Mouse (Mus musculus): ENCODE data around the gene Pmepa1.

DNA sequence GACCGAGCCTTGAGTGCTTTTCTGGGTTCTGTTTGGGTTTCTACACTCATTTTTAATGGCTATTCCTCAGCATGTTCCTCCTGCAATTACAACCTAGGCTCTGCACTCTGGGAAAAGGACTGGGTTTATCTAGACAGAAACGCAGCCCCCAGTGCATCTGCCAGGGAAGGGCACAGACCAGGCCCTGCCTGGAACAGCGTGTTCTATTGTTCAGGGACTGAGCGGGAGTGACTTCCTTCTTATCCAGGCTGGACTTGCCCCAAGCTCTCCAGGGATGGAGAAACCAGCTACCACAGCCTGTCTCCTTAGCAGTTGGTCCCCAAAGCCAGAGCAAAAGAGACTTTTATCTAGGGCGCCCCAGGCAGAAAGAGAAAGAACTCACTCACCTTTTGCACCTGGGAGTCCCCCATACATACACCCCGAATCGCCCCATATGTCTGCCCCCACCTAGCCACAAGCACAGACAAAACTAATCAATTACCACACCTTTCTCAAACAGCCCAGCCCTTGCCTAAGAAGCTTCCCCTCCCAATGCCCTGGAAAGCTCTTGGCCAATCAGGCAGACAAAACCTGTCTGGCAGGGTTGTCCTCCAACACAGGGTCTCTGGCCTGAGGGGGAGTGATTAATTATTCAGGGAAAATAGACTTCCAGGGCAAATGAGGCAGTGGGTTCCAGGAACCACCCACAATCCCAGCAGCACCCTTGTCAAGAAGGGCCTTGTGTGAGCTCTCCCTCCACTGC is 20.4 kb downstream of the Pmepa1 start:
- TF ChIP-seq EP300 (optimal IDR thresholded peaks at IDR 0.05) = no peak
- no peak for TF ChIP-seq CTCF (IDR thresholded peaks at IDR 0.05; ENCODE audit: low read depth)

Measured in stomach, postnatal 0 days (tissue).